ENCODE assay signal across 15 mouse cellular contexts in genomic region chr13:58523761-58524117, GRCm38 (mm10).
DNase-seq lines count a peak whose midpoint lies in the region; ATAC-seq and TF ChIP-seq lines count a peak whose summit lies in the region.
"Had no signal": no experiment of that assay in that cellular context is flagged by ENCODE, and none has a peak within 500 bp of the region (broad histone marks: within the 10 kb centered on the region; RNA-seq: fewer than 3 reads in every experiment).

No protein-coding gene starts in this region.

- no peak for TF ChIP-seq EP300 in liver, embryonic 14.5 days (IDR thresholded peaks at IDR 0.05; ENCODE audit: low read depth)

- H3K9ac ChIP-seq in heart, embryonic 12.5 days = no peak overlapping the region
- H3K9ac ChIP-seq in midbrain, embryonic 11.5 days (ENCODE audit: low read length) = no peak overlapping the region
- peak overlapping the region; percentile 59 for H3K9ac ChIP-seq in liver, embryonic 14.5 days (replicated peaks)
- H3K9ac ChIP-seq: lung, embryonic 15.5 days had no signal

- peaks cover 24% of the 10 kb centered on the region for H3K4me1 ChIP-seq in heart, embryonic 12.5 days (replicated peaks)
- no peaks in the 10 kb centered on the region for H3K4me1 ChIP-seq in midbrain, embryonic 11.5 days (ENCODE audit: control insufficient read depth, insufficient read depth, low read length)
- peaks cover 25% of the 10 kb centered on the region for H3K4me1 ChIP-seq in midbrain, embryonic 10.5 days
- peaks cover 34 to 56% of the 10 kb centered on the region in 2 experiments for H3K4me1 ChIP-seq in liver, embryonic 14.5 days (replicated peaks; ENCODE audit: control insufficient read depth in 2 of 2, insufficient read depth in 2 of 2, low read length in 1 of 2)

- H3K4me2 ChIP-seq in heart, embryonic 12.5 days = peak overlapping the region; percentile 58
- no peak overlapping the region for H3K4me2 ChIP-seq in midbrain, embryonic 11.5 days
- peak overlapping the region; percentile 78 for H3K4me2 ChIP-seq in liver, embryonic 14.5 days (ENCODE audit: low read depth)

- no peak for DNase-seq in heart, adult 9 months (ENCODE audit: low spot score in 2 of 2)
- DNase-seq in midbrain, embryonic 11.5 days (ENCODE audit: low spot score, missing footprints) = peak; percentile 49
- no peak for DNase-seq in midbrain, embryonic 10.5 days (ENCODE audit: low spot score)
- DNase-seq in liver, embryonic 14.5 days (ENCODE audit: low read depth in 3 of 3, low spot score in 3 of 3) = no peak
- DNase-seq in spleen, postnatal 36 days (ENCODE audit: low spot score in 2 of 2) = no peak
- no peak for DNase-seq in lung, postnatal 36 days
- DNase-seq in layer of hippocampus, adult 9-10 months (ENCODE audit: low spot score) = no peak
- DNase-seq: B cell, adult 2 months; cerebellum, postnatal 14 days; kidney, adult 11 months; kidney, postnatal 36 days; right cerebral cortex, postnatal 4 days had no signal

- H3K36me3 ChIP-seq in heart, embryonic 12.5 days = no peaks in the 10 kb centered on the region
- H3K36me3 ChIP-seq in midbrain, embryonic 11.5 days (ENCODE audit: control insufficient read depth, insufficient read depth, low read length) = no peaks in the 10 kb centered on the region
- H3K36me3 ChIP-seq in midbrain, embryonic 10.5 days = no peaks in the 10 kb centered on the region
- H3K36me3 ChIP-seq in liver, embryonic 14.5 days (replicated peaks; ENCODE audit: control insufficient read depth, insufficient read depth, low read depth) = no peaks in the 10 kb centered on the region
- H3K36me3 ChIP-seq: forebrain, embryonic 10.5 days; lung, embryonic 15.5 days had no signal

- ATAC-seq in heart, embryonic 12.5 days (ENCODE audit: insufficient number of reproducible peaks, low FRiP score) = no peak
- no peak for ATAC-seq in midbrain, embryonic 11.5 days (ENCODE audit: low FRiP score)
- ATAC-seq in liver, embryonic 14.5 days (ENCODE audit: insufficient read depth) = peak; percentile 64

- no peaks in the 10 kb centered on the region for H3K27me3 ChIP-seq in heart, embryonic 12.5 days (replicated peaks)
- H3K27me3 ChIP-seq in midbrain, embryonic 11.5 days (ENCODE audit: control insufficient read depth, insufficient read depth, low read length) = no peaks in the 10 kb centered on the region
- H3K27me3 ChIP-seq in midbrain, embryonic 10.5 days (ENCODE audit: low read depth, poor library complexity, severe bottlenecking) = peaks cover 15% of the 10 kb centered on the region
- H3K27me3 ChIP-seq in liver, embryonic 14.5 days (ENCODE audit: control insufficient read depth, insufficient read depth, low read length) = no peaks in the 10 kb centered on the region; the same call in 1 of the 2 replicates

- 0 out of 2 replicates have a peak overlapping the region, but pooled peaks have one; percentile 21 for H3K4me3 ChIP-seq in heart, embryonic 12.5 days
- H3K4me3 ChIP-seq in midbrain, embryonic 11.5 days (ENCODE audit: low read depth, low read length) = no peak overlapping the region
- H3K4me3 ChIP-seq in midbrain, embryonic 10.5 days = no peak overlapping the region
- H3K4me3 ChIP-seq in liver, embryonic 14.5 days (ENCODE audit: insufficient read depth in 1 of 2, low read depth in 2 of 2, low read length in 2 of 2) = peak overlapping the region; percentile 42 to 44
- H3K4me3 ChIP-seq: lung, embryonic 15.5 days had no signal

- H3K9me3 ChIP-seq in heart, embryonic 12.5 days (replicated peaks) = peaks cover 4% of the 10 kb centered on the region; the same call in 1 of the 2 replicates
- H3K9me3 ChIP-seq in midbrain, embryonic 11.5 days (ENCODE audit: control insufficient read depth, low read length) = no peaks in the 10 kb centered on the region
- H3K9me3 ChIP-seq in midbrain, embryonic 10.5 days (replicated peaks) = no peaks in the 10 kb centered on the region
- no peaks in the 10 kb centered on the region for H3K9me3 ChIP-seq in liver, embryonic 14.5 days (ENCODE audit: control insufficient read depth, low read length)
- H3K9me3 ChIP-seq: forebrain, embryonic 10.5 days; lung, embryonic 15.5 days had no signal

- 22% methylated on average over 7 of the region's 7 CpGs for WGBS in heart, embryonic 12.5 days
- 77% methylated on average over 7 of the region's 7 CpGs for WGBS in midbrain, embryonic 11.5 days
- WGBS in midbrain, embryonic 10.5 days = 69% methylated on average over 7 of the region's 7 CpGs
- WGBS in liver, embryonic 14.5 days (ENCODE audit: insufficient replicate concordance) = 12% methylated on average over 7 of the region's 7 CpGs

- no peak for TF ChIP-seq CTCF in liver, embryonic 14.5 days (IDR thresholded peaks at IDR 0.05; ENCODE audit: low read depth)

- H3K27ac ChIP-seq in heart, embryonic 12.5 days (ENCODE audit: poor library complexity, severe bottlenecking) = no peak overlapping the region
- H3K27ac ChIP-seq in midbrain, embryonic 11.5 days (ENCODE audit: low read depth, low read length) = no peak overlapping the region
- H3K27ac ChIP-seq in midbrain, embryonic 10.5 days (replicated peaks) = no peak overlapping the region
- H3K27ac ChIP-seq in liver, embryonic 14.5 days = peak overlapping the region; percentile 66
- H3K27ac ChIP-seq: forebrain, embryonic 10.5 days; lung, embryonic 15.5 days had no signal

Comparison
In these comparisons a context has a peak if more than half of its experiments do, and no peak if none do; other contexts are left out.
1. H3K4me3 ChIP-seq: peak in heart, embryonic 12.5 days (single experiment) and liver, embryonic 14.5 days (2 of 2); none in midbrain, embryonic 11.5 days (single experiment) and midbrain, embryonic 10.5 days (single experiment).